Mouse (Mus musculus): Measurements from ENCODE around the gene Phf14. TPM values are rescaled to one million over a fixed set of nuclear protein-coding genes. Genes with fewer than 3 reads are reported as not detected.
A peak's percentile ranks its signal among the peaks of the same experiment; 100 is the strongest.

Gene Phf14
- polyA plus RNA-seq, 1 experiment from 2014 or later, result 72.2 TPM

GRCm38 (mm10) chr6:11933403-11933802 lies 25.8 kb downstream of the Phf14 start:
- Histone ChIP-seq H3K36me3 (ENCODE audit: control insufficient read depth, insufficient read depth, low read length) (peaks cover 19% of the 10 kb centered on the region), H3K9me3 (ENCODE audit: control insufficient read depth, low read length) (no peaks in the 10 kb centered on the region), H3K4me2 (ENCODE audit: low read depth, low read length) (no peak overlapping the region), H3K4me1 (ENCODE audit: control insufficient read depth, insufficient read depth, low read length) (no peaks in the 10 kb centered on the region), H3K27ac (replicated peaks; ENCODE audit: low read depth, low read length) (no peak overlapping the region), H3K9ac (ENCODE audit: low read depth, low read length) (no peak overlapping the region), H3K27me3 (replicated peaks; ENCODE audit: control insufficient read depth, insufficient read depth, low read length) (no peaks in the 10 kb centered on the region), H3K4me3 (ENCODE audit: low read depth, low read length) (no peak overlapping the region)
- ATAC-seq (ENCODE audit: low read depth), result no peak
- 93% methylated on average over 7 of the region's 7 CpGs for WGBS
- no peak for DNase-seq (ENCODE audit: low spot score)

- H3K36me3 ChIP-seq (ENCODE audit: control insufficient read depth, insufficient read depth, low read length), result peaks cover 26% of the 10 kb centered on the region
- ATAC-seq (ENCODE audit: low read depth) (no peak), DNase-seq (ENCODE audit: low spot score) (no peak)
- no peaks in the 10 kb centered on the region for H3K9me3 ChIP-seq (ENCODE audit: control insufficient read depth, low read length)
- no peaks in the 10 kb centered on the region for H3K27me3 ChIP-seq (replicated peaks; ENCODE audit: control insufficient read depth, insufficient read depth, low read length)
- H3K9ac ChIP-seq (ENCODE audit: low read depth, low read length), result no peak overlapping the region
- H3K4me3 ChIP-seq (ENCODE audit: low read depth, low read length), result no peak overlapping the region
- H3K4me1 ChIP-seq (ENCODE audit: control insufficient read depth, insufficient read depth, low read length), result no peaks in the 10 kb centered on the region
- no peak overlapping the region for H3K27ac ChIP-seq (replicated peaks; ENCODE audit: low read depth, low read length)
- H3K4me2 ChIP-seq (ENCODE audit: low read depth, low read length), result no peak overlapping the region
These were observed 33.3 kb downstream of the Phf14 start for GRCm38 (mm10) chr6:11940895-11941294.

- WGBS, result 95% methylated on average over 4 of the region's 4 CpGs
- Histone ChIP-seq H3K9ac (ENCODE audit: low read depth, low read length) (no peak overlapping the region), H3K4me1 (ENCODE audit: control insufficient read depth, insufficient read depth, low read length) (no peaks in the 10 kb centered on the region), H3K27ac (replicated peaks; ENCODE audit: low read depth, low read length) (no peak overlapping the region), H3K4me3 (ENCODE audit: low read depth, low read length) (no peak overlapping the region), H3K36me3 (ENCODE audit: control insufficient read depth, insufficient read depth, low read length) (peaks cover 26% of the 10 kb centered on the region), H3K9me3 (ENCODE audit: control insufficient read depth, low read length) (no peaks in the 10 kb centered on the region), H3K27me3 (replicated peaks; ENCODE audit: control insufficient read depth, insufficient read depth, low read length) (no peaks in the 10 kb centered on the region), H3K4me2 (ENCODE audit: low read depth, low read length) (no peak overlapping the region)
- DNase-seq (ENCODE audit: low spot score), result no peak
- no peak for ATAC-seq (ENCODE audit: low read depth)
These were observed 34.5 kb downstream of the Phf14 start for GRCm38 (mm10) chr6:11942089-11942488.

GRCm38 (mm10) chr6:11948100-11948499 lies 40.5 kb downstream of the Phf14 start:
- DNase-seq (ENCODE audit: low spot score), result no peak
- Histone ChIP-seq H3K27me3 (replicated peaks; ENCODE audit: control insufficient read depth, insufficient read depth, low read length) (no peaks in the 10 kb centered on the region), H3K9ac (ENCODE audit: low read depth, low read length) (no peak overlapping the region), H3K4me2 (ENCODE audit: low read depth, low read length) (no peak overlapping the region), H3K4me1 (ENCODE audit: control insufficient read depth, insufficient read depth, low read length) (no peaks in the 10 kb centered on the region), H3K36me3 (ENCODE audit: control insufficient read depth, insufficient read depth, low read length) (peaks cover 23% of the 10 kb centered on the region), H3K9me3 (ENCODE audit: control insufficient read depth, low read length) (no peaks in the 10 kb centered on the region), H3K4me3 (ENCODE audit: low read depth, low read length) (no peak overlapping the region), H3K27ac (replicated peaks; ENCODE audit: low read depth, low read length) (no peak overlapping the region)
- ATAC-seq (ENCODE audit: low read depth), result no peak
- 94% methylated on average over 1 of the region's 1 CpGs for WGBS

- ATAC-seq (ENCODE audit: low read depth) (no peak), DNase-seq (ENCODE audit: low spot score) (no peak)
- H3K27me3 ChIP-seq (replicated peaks; ENCODE audit: control insufficient read depth, insufficient read depth, low read length), result no peaks in the 10 kb centered on the region
- H3K9me3 ChIP-seq (ENCODE audit: control insufficient read depth, low read length), result no peaks in the 10 kb centered on the region
- H3K4me3 ChIP-seq (ENCODE audit: low read depth, low read length), result no peak overlapping the region
- peaks cover 39% of the 10 kb centered on the region for H3K36me3 ChIP-seq (ENCODE audit: control insufficient read depth, insufficient read depth, low read length)
- 94% methylated on average over 7 of the region's 7 CpGs for WGBS
- H3K4me1 ChIP-seq (ENCODE audit: control insufficient read depth, insufficient read depth, low read length), result no peaks in the 10 kb centered on the region
- no peak overlapping the region for H3K4me2 ChIP-seq (ENCODE audit: low read depth, low read length)
- no peak overlapping the region for H3K27ac ChIP-seq (replicated peaks; ENCODE audit: low read depth, low read length)
- no peak overlapping the region for H3K9ac ChIP-seq (ENCODE audit: low read depth, low read length)
These were observed 52.6 kb downstream of the Phf14 start for GRCm38 (mm10) chr6:11960172-11960571.

GRCm38 (mm10) chr6:11993782-11994181 lies 86.2 kb downstream of the Phf14 start:
- DNase-seq (ENCODE audit: low spot score), result no peak
- Histone ChIP-seq H3K4me1 (ENCODE audit: control insufficient read depth, insufficient read depth, low read length) (no peaks in the 10 kb centered on the region), H3K9me3 (ENCODE audit: control insufficient read depth, low read length) (no peaks in the 10 kb centered on the region), H3K4me3 (ENCODE audit: low read depth, low read length) (no peak overlapping the region), H3K36me3 (ENCODE audit: control insufficient read depth, insufficient read depth, low read length) (peaks cover 60% of the 10 kb centered on the region), H3K27me3 (replicated peaks; ENCODE audit: control insufficient read depth, insufficient read depth, low read length) (no peaks in the 10 kb centered on the region), H3K4me2 (ENCODE audit: low read depth, low read length) (no peak overlapping the region), H3K9ac (ENCODE audit: low read depth, low read length) (no peak overlapping the region), H3K27ac (replicated peaks; ENCODE audit: low read depth, low read length) (no peak overlapping the region)
- WGBS, result 100% methylated on average over 1 of the region's 1 CpGs
- no peak for ATAC-seq (ENCODE audit: low read depth)

- no peak for ATAC-seq (ENCODE audit: low read depth)
- DNase-seq (ENCODE audit: low spot score), result peak; percentile 65
These were observed 91.0 kb downstream of the Phf14 start for GRCm38 (mm10) chr6:11998576-11998975.

GRCm38 (mm10) chr6:11999506-11999905 lies 91.9 kb downstream of the Phf14 start:
- Histone ChIP-seq H3K36me3 (ENCODE audit: control insufficient read depth, insufficient read depth, low read length) (peaks cover 61% of the 10 kb centered on the region), H3K9ac (ENCODE audit: low read depth, low read length) (no peak overlapping the region), H3K27ac (replicated peaks; ENCODE audit: low read depth, low read length) (no peak overlapping the region), H3K9me3 (ENCODE audit: control insufficient read depth, low read length) (no peaks in the 10 kb centered on the region), H3K4me1 (ENCODE audit: control insufficient read depth, insufficient read depth, low read length) (no peaks in the 10 kb centered on the region), H3K27me3 (replicated peaks; ENCODE audit: control insufficient read depth, insufficient read depth, low read length) (no peaks in the 10 kb centered on the region), H3K4me3 (ENCODE audit: low read depth, low read length) (no peak overlapping the region), H3K4me2 (ENCODE audit: low read depth, low read length) (no peak overlapping the region)
- WGBS, result 78% methylated on average over 1 of the region's 1 CpGs
- DNase-seq (ENCODE audit: low spot score) (no peak), ATAC-seq (ENCODE audit: low read depth) (no peak)

More at GRCm38 (mm10) chr6:11998576-11998975, 91.0 kb downstream of the Phf14 start:
- no peaks in the 10 kb centered on the region for H3K27me3 ChIP-seq (replicated peaks; ENCODE audit: control insufficient read depth, insufficient read depth, low read length)
- H3K27ac ChIP-seq (replicated peaks; ENCODE audit: low read depth, low read length), result no peak overlapping the region
- H3K4me1 ChIP-seq (ENCODE audit: control insufficient read depth, insufficient read depth, low read length), result no peaks in the 10 kb centered on the region
- H3K9ac ChIP-seq (ENCODE audit: low read depth, low read length), result no peak overlapping the region
- 64% methylated on average over 4 of the region's 4 CpGs for WGBS
- no peak overlapping the region for H3K4me3 ChIP-seq (ENCODE audit: low read depth, low read length)
- no peaks in the 10 kb centered on the region for H3K9me3 ChIP-seq (ENCODE audit: control insufficient read depth, low read length)
- peaks cover 70% of the 10 kb centered on the region for H3K36me3 ChIP-seq (ENCODE audit: control insufficient read depth, insufficient read depth, low read length)
- H3K4me2 ChIP-seq (ENCODE audit: low read depth, low read length), result no peak overlapping the region

GRCm38 (mm10) chr6:12005455-12005854 lies 97.8 kb downstream of the Phf14 start:
- H3K9me3 ChIP-seq (ENCODE audit: control insufficient read depth, low read length), result no peaks in the 10 kb centered on the region
- no peak overlapping the region for H3K9ac ChIP-seq (ENCODE audit: low read depth, low read length)
- H3K4me1 ChIP-seq (ENCODE audit: control insufficient read depth, insufficient read depth, low read length), result no peaks in the 10 kb centered on the region
- no peak overlapping the region for H3K4me2 ChIP-seq (ENCODE audit: low read depth, low read length)
- no peak overlapping the region for H3K4me3 ChIP-seq (ENCODE audit: low read depth, low read length)
- ATAC-seq (ENCODE audit: low read depth) (no peak), DNase-seq (ENCODE audit: low spot score) (no peak)
- H3K36me3 ChIP-seq (ENCODE audit: control insufficient read depth, insufficient read depth, low read length), result peaks cover 28% of the 10 kb centered on the region
- WGBS, result 93% methylated on average over 4 of the region's 4 CpGs
- H3K27ac ChIP-seq (replicated peaks; ENCODE audit: low read depth, low read length), result no peak overlapping the region
- H3K27me3 ChIP-seq (replicated peaks; ENCODE audit: control insufficient read depth, insufficient read depth, low read length), result no peaks in the 10 kb centered on the region
